Mouse (Mus musculus): ENCODE data around the gene Zdhhc7. TPM values are rescaled to one million over a fixed set of nuclear protein-coding genes. Genes with fewer than 3 reads are reported as not detected.

Zdhhc7 gene
- polyA plus RNA-seq, 1 experiment from 2014 or later, result 21.3 TPM

GRCm38 (mm10) chr8:120067936-120068668, 33.2 kb downstream of the Zdhhc7 start:
- 56% methylated on average over 19 of the region's 19 CpGs for WGBS
- ATAC-seq (ENCODE audit: low read depth), result no peak
- Histone ChIP-seq H3K27me3 (ENCODE audit: control insufficient read depth, insufficient read depth, low read length) (no peaks in the 10 kb centered on the region), H3K36me3 (ENCODE audit: control insufficient read depth, insufficient read depth, low read length) (no peaks in the 10 kb centered on the region), H3K9me3 (ENCODE audit: control insufficient read depth, low read length) (no peaks in the 10 kb centered on the region), H3K27ac (ENCODE audit: low read depth, low read length) (no peak overlapping the region), H3K4me3 (ENCODE audit: low read depth, low read length) (no peak overlapping the region), H3K9ac (replicated peaks; ENCODE audit: low read depth, low read length) (no peak overlapping the region), H3K4me1 (ENCODE audit: control insufficient read depth, insufficient read depth, low read length) (no peaks in the 10 kb centered on the region), H3K4me2 (ENCODE audit: low read depth, low read length) (no peak overlapping the region)

GRCm38 (mm10) chr8:120066226-120066625, 35.1 kb downstream of the Zdhhc7 start:
- H3K4me2 ChIP-seq (ENCODE audit: low read depth, low read length), result no peak overlapping the region
- 87% methylated on average over 4 of the region's 4 CpGs for WGBS
- H3K36me3 ChIP-seq (ENCODE audit: control insufficient read depth, insufficient read depth, low read length), result no peaks in the 10 kb centered on the region
- ATAC-seq (ENCODE audit: low read depth), result no peak
- no peaks in the 10 kb centered on the region for H3K4me1 ChIP-seq (ENCODE audit: control insufficient read depth, insufficient read depth, low read length)
- H3K4me3 ChIP-seq (ENCODE audit: low read depth, low read length), result no peak overlapping the region
- no peak overlapping the region for H3K27ac ChIP-seq (ENCODE audit: low read depth, low read length)
- no peaks in the 10 kb centered on the region for H3K9me3 ChIP-seq (ENCODE audit: control insufficient read depth, low read length)
- H3K9ac ChIP-seq (replicated peaks; ENCODE audit: low read depth, low read length), result no peak overlapping the region
- H3K27me3 ChIP-seq (ENCODE audit: control insufficient read depth, insufficient read depth, low read length), result no peaks in the 10 kb centered on the region

- ATAC-seq (ENCODE audit: low read depth), result no peak
- WGBS, result 94% methylated on average over 8 of the region's 8 CpGs
- H3K9ac ChIP-seq (replicated peaks; ENCODE audit: low read depth, low read length), result no peak overlapping the region
- no peak overlapping the region for H3K4me2 ChIP-seq (ENCODE audit: low read depth, low read length)
- no peak overlapping the region for H3K27ac ChIP-seq (ENCODE audit: low read depth, low read length)
- H3K4me1 ChIP-seq (ENCODE audit: control insufficient read depth, insufficient read depth, low read length), result no peaks in the 10 kb centered on the region
- H3K9me3 ChIP-seq (ENCODE audit: control insufficient read depth, low read length), result no peaks in the 10 kb centered on the region
- no peaks in the 10 kb centered on the region for H3K36me3 ChIP-seq (ENCODE audit: control insufficient read depth, insufficient read depth, low read length)
- H3K4me3 ChIP-seq (ENCODE audit: low read depth, low read length), result no peak overlapping the region
- no peaks in the 10 kb centered on the region for H3K27me3 ChIP-seq (ENCODE audit: control insufficient read depth, insufficient read depth, low read length)
These were observed 35.7 kb downstream of the Zdhhc7 start for GRCm38 (mm10) chr8:120065611-120066010.

- Histone ChIP-seq H3K9me3 (ENCODE audit: control insufficient read depth, low read length) (no peaks in the 10 kb centered on the region), H3K4me2 (ENCODE audit: low read depth, low read length) (no peak overlapping the region), H3K4me1 (ENCODE audit: control insufficient read depth, insufficient read depth, low read length) (no peaks in the 10 kb centered on the region), H3K27ac (ENCODE audit: low read depth, low read length) (no peak overlapping the region), H3K9ac (replicated peaks; ENCODE audit: low read depth, low read length) (no peak overlapping the region), H3K36me3 (ENCODE audit: control insufficient read depth, insufficient read depth, low read length) (no peaks in the 10 kb centered on the region), H3K27me3 (ENCODE audit: control insufficient read depth, insufficient read depth, low read length) (no peaks in the 10 kb centered on the region), H3K4me3 (ENCODE audit: low read depth, low read length) (no peak overlapping the region)
- no peak for ATAC-seq (ENCODE audit: low read depth)
- 87% methylated on average over 3 of the region's 3 CpGs for WGBS
These were observed 38.0 kb downstream of the Zdhhc7 start for GRCm38 (mm10) chr8:120063326-120063725.

- Histone ChIP-seq H3K27ac (ENCODE audit: low read depth, low read length) (no peak overlapping the region), H3K4me1 (ENCODE audit: control insufficient read depth, insufficient read depth, low read length) (no peaks in the 10 kb centered on the region), H3K36me3 (ENCODE audit: control insufficient read depth, insufficient read depth, low read length) (no peaks in the 10 kb centered on the region), H3K4me3 (ENCODE audit: low read depth, low read length) (no peak overlapping the region), H3K27me3 (ENCODE audit: control insufficient read depth, insufficient read depth, low read length) (no peaks in the 10 kb centered on the region), H3K4me2 (ENCODE audit: low read depth, low read length) (no peak overlapping the region), H3K9ac (replicated peaks; ENCODE audit: low read depth, low read length) (no peak overlapping the region), H3K9me3 (ENCODE audit: control insufficient read depth, low read length) (no peaks in the 10 kb centered on the region)
- 91% methylated on average over 14 of the region's 14 CpGs for WGBS
- no peak for ATAC-seq (ENCODE audit: low read depth)
These were observed 38.5 kb downstream of the Zdhhc7 start for GRCm38 (mm10) chr8:120062742-120063141.

- Histone ChIP-seq H3K27ac (ENCODE audit: low read depth, low read length) (no peak overlapping the region), H3K4me2 (ENCODE audit: low read depth, low read length) (no peak overlapping the region), H3K4me1 (ENCODE audit: control insufficient read depth, insufficient read depth, low read length) (no peaks in the 10 kb centered on the region), H3K36me3 (ENCODE audit: control insufficient read depth, insufficient read depth, low read length) (no peaks in the 10 kb centered on the region), H3K9ac (replicated peaks; ENCODE audit: low read depth, low read length) (no peak overlapping the region), H3K27me3 (ENCODE audit: control insufficient read depth, insufficient read depth, low read length) (no peaks in the 10 kb centered on the region), H3K9me3 (ENCODE audit: control insufficient read depth, low read length) (no peaks in the 10 kb centered on the region), H3K4me3 (ENCODE audit: low read depth, low read length) (no peak overlapping the region)
- no peak for ATAC-seq (ENCODE audit: low read depth)
- WGBS, result 79% methylated on average over 2 of the region's 2 CpGs
These were observed 44.2 kb downstream of the Zdhhc7 start for GRCm38 (mm10) chr8:120057078-120057477.

- Histone ChIP-seq H3K36me3 (ENCODE audit: control insufficient read depth, insufficient read depth, low read length) (no peaks in the 10 kb centered on the region), H3K27ac (ENCODE audit: low read depth, low read length) (no peak overlapping the region), H3K4me1 (ENCODE audit: control insufficient read depth, insufficient read depth, low read length) (no peaks in the 10 kb centered on the region), H3K4me3 (ENCODE audit: low read depth, low read length) (no peak overlapping the region), H3K27me3 (ENCODE audit: control insufficient read depth, insufficient read depth, low read length) (no peaks in the 10 kb centered on the region), H3K9ac (replicated peaks; ENCODE audit: low read depth, low read length) (no peak overlapping the region), H3K4me2 (ENCODE audit: low read depth, low read length) (no peak overlapping the region), H3K9me3 (ENCODE audit: control insufficient read depth, low read length) (no peaks in the 10 kb centered on the region)
- WGBS, result 87% methylated on average over 3 of the region's 3 CpGs
- ATAC-seq (ENCODE audit: low read depth), result no peak
These were observed 46.4 kb downstream of the Zdhhc7 start for GRCm38 (mm10) chr8:120054833-120055232.

GRCm38 (mm10) chr8:120052318-120052717, 49.0 kb downstream of the Zdhhc7 start:
- 81% methylated on average over 8 of the region's 8 CpGs for WGBS
- no peaks in the 10 kb centered on the region for H3K36me3 ChIP-seq (ENCODE audit: control insufficient read depth, insufficient read depth, low read length)
- H3K4me3 ChIP-seq (ENCODE audit: low read depth, low read length), result no peak overlapping the region
- no peak overlapping the region for H3K27ac ChIP-seq (ENCODE audit: low read depth, low read length)
- H3K4me2 ChIP-seq (ENCODE audit: low read depth, low read length), result no peak overlapping the region
- no peaks in the 10 kb centered on the region for H3K27me3 ChIP-seq (ENCODE audit: control insufficient read depth, insufficient read depth, low read length)
- no peaks in the 10 kb centered on the region for H3K4me1 ChIP-seq (ENCODE audit: control insufficient read depth, insufficient read depth, low read length)
- no peak for ATAC-seq (ENCODE audit: low read depth)
- no peak overlapping the region for H3K9ac ChIP-seq (replicated peaks; ENCODE audit: low read depth, low read length)
- no peaks in the 10 kb centered on the region for H3K9me3 ChIP-seq (ENCODE audit: control insufficient read depth, low read length)

GRCm38 (mm10) chr8:120051908-120052307, 49.4 kb downstream of the Zdhhc7 start:
- no peak overlapping the region for H3K27ac ChIP-seq (ENCODE audit: low read depth, low read length)
- no peaks in the 10 kb centered on the region for H3K27me3 ChIP-seq (ENCODE audit: control insufficient read depth, insufficient read depth, low read length)
- 84% methylated on average over 4 of the region's 4 CpGs for WGBS
- H3K9ac ChIP-seq (replicated peaks; ENCODE audit: low read depth, low read length), result no peak overlapping the region
- no peak overlapping the region for H3K4me3 ChIP-seq (ENCODE audit: low read depth, low read length)
- no peak overlapping the region for H3K4me2 ChIP-seq (ENCODE audit: low read depth, low read length)
- H3K4me1 ChIP-seq (ENCODE audit: control insufficient read depth, insufficient read depth, low read length), result no peaks in the 10 kb centered on the region
- ATAC-seq (ENCODE audit: low read depth), result no peak
- H3K36me3 ChIP-seq (ENCODE audit: control insufficient read depth, insufficient read depth, low read length), result no peaks in the 10 kb centered on the region
- H3K9me3 ChIP-seq (ENCODE audit: control insufficient read depth, low read length), result no peaks in the 10 kb centered on the region

Measured in neural tube, embryonic 14.5 days (tissue).